Mouse (Mus musculus): ENCODE measurements around the gene Hoxd9.

The Hoxd9 gene

DNA sequence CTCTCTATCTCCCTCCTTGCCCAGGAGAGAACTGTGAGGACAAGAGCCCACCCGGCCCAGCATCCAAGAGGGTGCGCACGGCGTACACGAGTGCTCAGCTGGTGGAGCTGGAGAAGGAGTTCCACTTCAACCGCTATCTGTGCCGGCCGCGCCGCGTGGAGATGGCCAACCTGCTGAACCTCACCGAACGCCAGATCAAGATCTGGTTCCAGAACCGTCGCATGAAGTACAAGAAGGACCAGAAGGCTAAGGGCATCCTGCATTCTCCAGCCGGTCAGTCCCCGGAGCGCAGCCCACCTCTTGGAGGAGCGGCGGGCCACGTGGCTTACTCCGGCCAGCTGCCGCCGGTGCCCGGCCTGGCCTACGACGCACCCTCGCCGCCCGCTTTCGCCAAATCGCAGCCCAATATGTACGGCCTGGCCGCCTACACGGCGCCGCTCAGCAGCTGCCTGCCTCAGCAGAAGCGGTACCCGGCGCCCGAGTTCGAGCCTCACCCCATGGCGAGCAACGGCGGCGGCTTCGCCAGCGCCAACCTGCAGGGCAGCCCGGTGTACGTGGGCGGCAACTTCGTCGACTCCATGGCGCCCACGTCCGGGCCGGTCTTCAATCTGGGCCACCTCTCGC, 48.9 kb downstream of the Hoxd9 start:
- Histone ChIP-seq H3K36me3 (ENCODE audit: control insufficient read depth, insufficient read depth, low read length, poor library complexity, severe bottlenecking) (no peaks in the 10 kb centered on the region), H3K27me3 (ENCODE audit: control insufficient read depth, insufficient read depth, low read length, poor library complexity, severe bottlenecking) (no peaks in the 10 kb centered on the region)
- no peak for DNase-seq (ENCODE audit: low read depth, low spot score)

DNA sequence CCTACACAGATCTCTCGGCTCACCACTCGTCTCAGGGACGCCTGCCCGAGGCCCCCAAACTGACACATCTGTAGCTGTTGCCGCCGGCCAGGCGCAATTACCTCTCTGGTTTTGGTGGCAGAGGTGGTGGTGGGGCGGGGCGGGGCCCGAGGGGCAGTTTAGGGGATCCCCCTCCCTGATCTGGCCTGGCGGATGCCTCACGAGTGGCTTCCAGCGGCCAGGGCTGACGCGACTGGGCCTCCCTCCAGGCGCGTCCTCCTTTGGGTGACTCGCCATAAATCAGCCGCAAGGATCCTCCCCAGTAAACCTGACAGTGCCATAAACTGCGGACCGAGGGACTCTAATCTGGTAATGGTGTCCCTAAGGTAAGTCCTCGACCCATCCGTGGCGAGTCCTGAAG, 49.5 kb downstream of the Hoxd9 start:
- no peak for DNase-seq (ENCODE audit: low read depth, low spot score)
- no peaks in the 10 kb centered on the region for H3K36me3 ChIP-seq (ENCODE audit: control insufficient read depth, insufficient read depth, low read length, poor library complexity, severe bottlenecking)

DNA sequence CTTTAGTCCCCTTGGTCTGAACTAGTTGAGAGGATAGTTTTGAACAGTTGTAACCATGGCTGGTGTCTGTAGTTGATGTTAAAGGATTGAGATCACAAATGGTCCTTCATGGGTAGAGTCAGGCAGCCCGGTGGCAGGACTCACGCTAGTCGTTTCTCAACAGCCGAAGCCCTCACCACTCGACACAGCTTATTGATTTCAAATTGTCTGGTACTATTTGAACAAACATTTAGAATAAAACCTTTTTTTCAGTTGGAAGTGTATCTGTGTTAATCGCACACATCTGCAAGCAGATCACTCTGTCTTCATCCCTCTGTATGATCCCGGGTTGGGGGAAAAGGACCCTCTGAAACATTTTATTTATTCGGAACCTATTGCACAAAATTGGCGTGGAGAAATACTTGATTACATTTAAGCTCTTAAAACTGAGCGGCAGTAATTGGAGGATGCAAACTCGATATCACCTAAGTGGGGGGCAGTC, 50.2 kb downstream of the Hoxd9 start:
- no peak for DNase-seq (ENCODE audit: low read depth, low spot score)
- Histone ChIP-seq H3K27me3 (ENCODE audit: control insufficient read depth, insufficient read depth, low read length, poor library complexity, severe bottlenecking) (peaks cover 3% of the 10 kb centered on the region; the same call in 1 of the 2 replicates), H3K36me3 (ENCODE audit: control insufficient read depth, insufficient read depth, low read length, poor library complexity, severe bottlenecking) (no peaks in the 10 kb centered on the region)

More for the DNA sequence above, 49.5 kb downstream of the Hoxd9 start:
- peaks cover 2% of the 10 kb centered on the region; the same call in 1 of the 2 replicates for H3K27me3 ChIP-seq (ENCODE audit: control insufficient read depth, insufficient read depth, low read length, poor library complexity, severe bottlenecking)

- DNase-seq (ENCODE audit: low read depth, low spot score): no peak
- H3K36me3 ChIP-seq (ENCODE audit: control insufficient read depth, insufficient read depth, low read length, poor library complexity, severe bottlenecking): no peaks in the 10 kb centered on the region
- peaks cover 3% of the 10 kb centered on the region; the same call in 1 of the 2 replicates for H3K27me3 ChIP-seq (ENCODE audit: control insufficient read depth, insufficient read depth, low read length, poor library complexity, severe bottlenecking)
Observed at GRCm38 (mm10) chr2:74748436-74748995, 51.0 kb downstream of the Hoxd9 start.

GRCm38 (mm10) chr2:74749337-74750121, 52.0 kb downstream of the Hoxd9 start:
- Histone ChIP-seq H3K36me3 (ENCODE audit: control insufficient read depth, insufficient read depth, low read length, poor library complexity, severe bottlenecking) (no peaks in the 10 kb centered on the region), H3K27me3 (ENCODE audit: control insufficient read depth, insufficient read depth, low read length, poor library complexity, severe bottlenecking) (peaks cover 3% of the 10 kb centered on the region; the same call in 1 of the 2 replicates)
- peak; percentile 5 for DNase-seq (ENCODE audit: low read depth, low spot score)
